Mouse (Mus musculus): ENCODE results near the gene Preb. TPM values are rescaled to one million over a fixed set of nuclear protein-coding genes. Genes with fewer than 3 reads are reported as not detected.

Preb gene
- total RNA-seq, 1 experiment = 94.2 TPM

DNA sequence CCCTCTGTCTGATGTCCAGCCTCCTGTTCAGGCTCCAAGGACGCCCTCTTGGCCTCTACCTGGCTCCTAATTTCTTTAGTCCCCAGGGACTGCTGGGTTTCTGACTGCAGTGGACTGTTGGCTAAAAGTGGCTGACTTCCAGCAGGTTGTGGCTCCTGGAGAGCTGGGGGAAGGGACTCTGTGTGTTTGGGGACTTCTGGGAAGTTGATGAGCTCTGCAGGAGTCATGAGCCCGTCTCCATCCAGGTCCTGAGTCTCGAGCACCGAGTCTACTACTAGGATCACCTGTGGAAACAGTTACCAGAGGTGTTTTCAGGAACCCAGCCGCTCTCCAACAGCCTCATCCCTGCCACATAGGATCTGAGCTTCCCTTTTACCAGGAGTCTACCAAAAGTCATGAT lies 26.5 kb downstream of the Preb start:
- TF ChIP-seq ZC3H11A (IDR thresholded peaks at IDR 0.05; ENCODE audit: borderline replicate concordance, low read depth, low read length) = no peak
- TF ChIP-seq ZNF384 (IDR thresholded peaks at IDR 0.05; ENCODE audit: low read depth, low read length) = no peak
- no peak for TF ChIP-seq MAFK (IDR thresholded peaks at IDR 0.05; ENCODE audit: insufficient read depth, low read depth, low read length)
- Histone ChIP-seq H3K4me3 (ENCODE audit: insufficient read depth in 1 of 2, low read depth in 1 of 2, low read length in 2 of 2, poor library complexity in 1 of 2, severe bottlenecking in 1 of 2) (no peak overlapping the region), H3K9me3 (ENCODE audit: control insufficient read depth, insufficient read depth, low read depth, low read length) (no peaks in the 10 kb centered on the region), H3K27ac (ENCODE audit: insufficient read depth, low read depth, low read length, poor library complexity, severe bottlenecking) (no peak overlapping the region), H3K9ac (ENCODE audit: insufficient read depth, low read depth, low read length, poor library complexity, severe bottlenecking) (no peak overlapping the region), H3K36me3 (ENCODE audit: control insufficient read depth, insufficient read depth, low read length, poor library complexity, severe bottlenecking) (no peaks in the 10 kb centered on the region), H3K4me1 (ENCODE audit: control insufficient read depth in 2 of 2, insufficient read depth in 2 of 2, low read length in 2 of 2, poor library complexity in 1 of 2) (no peaks in the 10 kb centered on the region)
- in situ Hi-C loops (cut with MboI; ENCODE audit: low sequenced_read_pairs in 2 of 2, unreplicated experiment in 2 of 2) = loop anchor here in 1 of 2 experiments (25.0 kb wide), 1 partner anchor 121 kb away; the partner anchor contains the start of gene Mapre3
- DNase-seq (ENCODE audit: low read depth, low spot score) = no peak

DNA sequence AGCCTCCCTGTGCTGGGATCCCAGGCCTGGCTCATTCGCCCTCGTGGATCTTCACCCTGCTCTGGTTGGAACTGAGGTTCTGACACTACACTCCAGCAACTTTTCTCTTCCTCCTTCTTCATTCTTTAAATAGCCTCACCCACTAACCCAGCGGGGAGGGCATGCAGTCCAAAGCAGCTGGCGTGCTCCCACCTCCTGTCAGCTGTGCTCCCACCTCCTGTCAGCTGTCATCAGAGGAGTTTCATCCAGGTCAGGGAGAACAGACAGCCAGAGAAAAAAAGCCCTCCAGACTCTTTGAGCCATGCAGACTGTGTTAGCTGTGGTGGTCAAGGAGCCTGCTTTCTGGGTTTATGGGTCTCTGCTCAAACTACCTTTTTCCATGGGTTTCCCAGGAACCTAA lies 28.8 kb downstream of the Preb start:
- TF ChIP-seq MAFK (IDR thresholded peaks at IDR 0.05; ENCODE audit: insufficient read depth, low read depth, low read length) = no peak
- TF ChIP-seq ZC3H11A (IDR thresholded peaks at IDR 0.05; ENCODE audit: borderline replicate concordance, low read depth, low read length) = no peak
- TF ChIP-seq HCFC1 (IDR thresholded peaks at IDR 0.05; ENCODE audit: borderline replicate concordance, insufficient read depth, low read length) = no peak
- no peak for TF ChIP-seq CHD2 (IDR thresholded peaks at IDR 0.05; ENCODE audit: low read depth, low read length)
- no peak for TF ChIP-seq ZNF384 (IDR thresholded peaks at IDR 0.05; ENCODE audit: low read depth, low read length)
- Histone ChIP-seq H3K4me3 (ENCODE audit: insufficient read depth in 1 of 2, low read depth in 1 of 2, low read length in 2 of 2, poor library complexity in 1 of 2, severe bottlenecking in 1 of 2) (no peak overlapping the region), H3K4me1 (ENCODE audit: control insufficient read depth in 2 of 2, insufficient read depth in 2 of 2, low read length in 2 of 2, poor library complexity in 1 of 2) (peaks cover 0 to 5% of the 10 kb centered on the region in 2 experiments; a peak in 1 of 4 replicates), H3K9ac (ENCODE audit: insufficient read depth, low read depth, low read length, poor library complexity, severe bottlenecking) (no peak overlapping the region), H3K27ac (ENCODE audit: insufficient read depth, low read depth, low read length, poor library complexity, severe bottlenecking) (no peak overlapping the region), H3K36me3 (ENCODE audit: control insufficient read depth, insufficient read depth, low read length, poor library complexity, severe bottlenecking) (no peaks in the 10 kb centered on the region), H3K9me3 (ENCODE audit: control insufficient read depth, insufficient read depth, low read depth, low read length) (no peaks in the 10 kb centered on the region)
- no peak for DNase-seq (ENCODE audit: low read depth, low spot score)
- in situ Hi-C loops (cut with MboI; ENCODE audit: low sequenced_read_pairs in 2 of 2, unreplicated experiment in 2 of 2) = loop anchor here in 1 of 2 experiments (25.0 kb wide), 1 partner anchor 119 kb away; the partner anchor contains the start of gene Mapre3

DNA sequence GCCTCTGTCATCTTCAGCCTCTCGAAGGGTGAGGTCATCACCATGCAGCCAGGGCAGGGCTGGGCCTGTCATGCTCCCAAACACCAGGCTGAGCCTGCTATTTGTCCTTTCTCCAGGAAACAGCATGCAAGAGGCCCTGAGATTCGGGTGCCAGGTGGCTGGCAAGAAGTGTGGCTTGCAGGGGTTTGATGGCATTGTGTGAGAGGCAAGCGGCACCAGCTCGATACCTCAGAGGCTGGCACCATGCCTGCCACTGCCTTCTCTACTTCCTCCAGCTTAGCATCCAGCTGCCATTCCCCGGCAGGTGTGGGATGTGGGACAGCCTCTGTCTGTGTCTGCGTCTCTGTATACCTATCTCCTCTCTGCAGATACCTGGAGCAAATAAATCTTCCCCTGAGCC lies 29.3 kb downstream of the Preb start:
- no peak overlapping the region for H3K4me3 ChIP-seq (ENCODE audit: insufficient read depth in 1 of 2, low read depth in 1 of 2, low read length in 2 of 2, poor library complexity in 1 of 2, severe bottlenecking in 1 of 2)
- no peak for TF ChIP-seq MAFK (IDR thresholded peaks at IDR 0.05; ENCODE audit: insufficient read depth, low read depth, low read length)
- TF ChIP-seq ZNF384 (IDR thresholded peaks at IDR 0.05; ENCODE audit: low read depth, low read length) = no peak
- no peak for TF ChIP-seq CHD2 (IDR thresholded peaks at IDR 0.05; ENCODE audit: low read depth, low read length)
- no peak for TF ChIP-seq HCFC1 (IDR thresholded peaks at IDR 0.05; ENCODE audit: borderline replicate concordance, insufficient read depth, low read length)
- no peak overlapping the region for H3K27ac ChIP-seq (ENCODE audit: insufficient read depth, low read depth, low read length, poor library complexity, severe bottlenecking)
- H3K9me3 ChIP-seq (ENCODE audit: control insufficient read depth, insufficient read depth, low read depth, low read length) = no peaks in the 10 kb centered on the region
- H3K36me3 ChIP-seq (ENCODE audit: control insufficient read depth, insufficient read depth, low read length, poor library complexity, severe bottlenecking) = no peaks in the 10 kb centered on the region
- H3K4me1 ChIP-seq (ENCODE audit: control insufficient read depth in 2 of 2, insufficient read depth in 2 of 2, low read length in 2 of 2, poor library complexity in 1 of 2) = peaks cover 0 to 5% of the 10 kb centered on the region in 2 experiments; a peak in 1 of 4 replicates
- in situ Hi-C loops (cut with MboI; ENCODE audit: low sequenced_read_pairs in 2 of 2, unreplicated experiment in 2 of 2) = loop anchor here in 1 of 2 experiments (25.0 kb wide), 1 partner anchor 119 kb away; the partner anchor contains the start of gene Mapre3
- no peak for DNase-seq (ENCODE audit: low read depth, low spot score)
- no peak overlapping the region for H3K9ac ChIP-seq (ENCODE audit: insufficient read depth, low read depth, low read length, poor library complexity, severe bottlenecking)

DNA sequence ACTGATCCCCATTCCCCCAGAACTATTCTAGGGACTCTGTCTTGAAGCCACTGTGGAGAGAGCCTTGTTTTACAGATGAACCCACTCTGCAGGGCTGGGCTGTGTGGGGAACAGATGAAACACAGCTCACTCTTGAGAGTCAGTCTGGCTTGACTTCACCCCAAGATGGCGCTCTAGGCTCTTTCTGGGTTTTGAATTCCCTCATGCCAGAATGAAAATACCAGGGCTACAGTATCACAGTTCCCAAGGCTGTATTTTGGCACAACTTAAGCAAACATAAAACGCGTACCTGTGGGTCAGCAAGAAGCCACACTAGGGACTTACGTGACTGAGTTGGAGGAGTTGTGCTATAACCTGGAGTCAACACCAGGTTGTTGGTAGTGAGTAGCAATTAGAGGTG lies 30.0 kb downstream of the Preb start:
- Histone ChIP-seq H3K36me3 (ENCODE audit: control insufficient read depth, insufficient read depth, low read length, poor library complexity, severe bottlenecking) (no peaks in the 10 kb centered on the region), H3K27ac (ENCODE audit: insufficient read depth, low read depth, low read length, poor library complexity, severe bottlenecking) (no peak overlapping the region), H3K9ac (ENCODE audit: insufficient read depth, low read depth, low read length, poor library complexity, severe bottlenecking) (no peak overlapping the region), H3K4me1 (ENCODE audit: control insufficient read depth in 2 of 2, insufficient read depth in 2 of 2, low read length in 2 of 2, poor library complexity in 1 of 2) (peaks cover 0 to 5% of the 10 kb centered on the region in 2 experiments; a peak in 1 of 4 replicates), H3K9me3 (ENCODE audit: control insufficient read depth, insufficient read depth, low read depth, low read length) (no peaks in the 10 kb centered on the region), H3K4me3 (ENCODE audit: insufficient read depth in 1 of 2, low read depth in 1 of 2, low read length in 2 of 2, poor library complexity in 1 of 2, severe bottlenecking in 1 of 2) (no peak overlapping the region)
- TF ChIP-seq MAFK (IDR thresholded peaks at IDR 0.05; ENCODE audit: insufficient read depth, low read depth, low read length) = no peak
- in situ Hi-C loops (cut with MboI; ENCODE audit: low sequenced_read_pairs in 2 of 2, unreplicated experiment in 2 of 2) = loop anchor here in 1 of 2 experiments (25.0 kb wide), 1 partner anchor 118 kb away; the partner anchor contains the start of gene Mapre3
- no peak for DNase-seq (ENCODE audit: low read depth, low spot score)

DNA sequence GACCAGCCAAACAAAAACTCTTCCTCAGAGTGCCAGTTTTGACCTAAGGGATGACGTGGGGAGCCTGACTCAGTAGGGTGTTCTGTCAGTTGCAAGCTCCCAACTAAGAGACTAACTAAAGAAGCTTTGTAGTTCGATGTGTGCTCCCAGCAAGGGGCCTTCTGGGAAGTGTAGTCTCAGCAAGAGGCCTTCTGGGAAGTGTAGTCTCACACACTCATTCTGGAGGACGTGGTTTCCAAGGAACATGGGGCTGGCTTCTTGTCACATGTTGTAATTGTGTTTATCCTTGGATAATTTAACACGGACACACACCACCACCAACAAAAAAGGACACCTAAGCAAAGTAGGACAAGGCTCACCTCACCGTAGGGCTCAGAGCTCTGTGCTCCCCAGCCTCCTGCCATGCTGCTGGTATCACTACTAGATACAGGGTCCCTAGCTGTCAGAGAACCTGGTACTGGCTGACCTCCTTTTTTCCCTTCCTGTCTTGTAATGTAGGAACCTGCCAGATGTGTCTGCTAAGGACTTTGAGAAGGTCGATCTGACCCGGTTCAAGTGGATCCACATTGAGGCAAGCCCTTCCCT lies 32.1 kb downstream of the Preb start:
- TF ChIP-seq HCFC1 (IDR thresholded peaks at IDR 0.05; ENCODE audit: borderline replicate concordance, insufficient read depth, low read length) (peak; percentile 96), MAFK (IDR thresholded peaks at IDR 0.05; ENCODE audit: insufficient read depth, low read depth, low read length) (no peak)
- DNase-seq (ENCODE audit: low read depth, low spot score) = no peak
- Histone ChIP-seq H3K9me3 (ENCODE audit: control insufficient read depth, insufficient read depth, low read depth, low read length) (no peaks in the 10 kb centered on the region), H3K4me1 (ENCODE audit: control insufficient read depth in 2 of 2, insufficient read depth in 2 of 2, low read length in 2 of 2, poor library complexity in 1 of 2) (peaks cover 0 to 5% of the 10 kb centered on the region in 2 experiments; a peak in 1 of 4 replicates), H3K9ac (ENCODE audit: insufficient read depth, low read depth, low read length, poor library complexity, severe bottlenecking) (no peak overlapping the region), H3K27ac (ENCODE audit: insufficient read depth, low read depth, low read length, poor library complexity, severe bottlenecking) (no peak overlapping the region), H3K4me3 (ENCODE audit: insufficient read depth in 1 of 2, low read depth in 1 of 2, low read length in 2 of 2, poor library complexity in 1 of 2, severe bottlenecking in 1 of 2) (no peak overlapping the region), H3K36me3 (ENCODE audit: control insufficient read depth, insufficient read depth, low read length, poor library complexity, severe bottlenecking) (no peaks in the 10 kb centered on the region)
- in situ Hi-C loops (cut with MboI; ENCODE audit: low sequenced_read_pairs in 2 of 2, unreplicated experiment in 2 of 2) = loop anchor here in 1 of 2 experiments (25.0 kb wide), 1 partner anchor 116 kb away; the partner anchor contains the start of gene Mapre3

Measured in ES-E14 (cell line).